Mouse (Mus musculus): ENCODE measurements around the gene Plp2.

GRCm38 (mm10) chrX:7690486-7690885 lies 19.3 kb upstream of the Plp2 start:
- no peak for TF ChIP-seq CTCF (IDR thresholded peaks at IDR 0.05; ENCODE audit: low read depth, low read length)
- no peak for TF ChIP-seq POLR2A (IDR thresholded peaks at IDR 0.05; ENCODE audit: insufficient read depth, low read length)

Data from ES-Bruce4 (cell line).